Mouse (Mus musculus) subcutaneous adipose tissue, adult 2 months (tissue): ENCODE results near the gene Mtfr1l. TPM values are rescaled to one million over a fixed set of nuclear protein-coding genes. Genes with fewer than 3 reads are reported as not detected.

ENCODE experiments used
- polyA plus RNA-seq: library from polyadenylated mRNA; depleted of rRNA; stranded (reverse); fragments of >200 nt; gene quantifications from 2 replicates; pipeline ENCODE4 v1.2.3, GENCODE M21; 2012; ENCODE audit warnings: low replicate concordance; rRNA removed

Mtfr1l gene
- polyA plus RNA-seq = 155 and 174 TPM in 2 replicates

GRCm38 (mm10) chr4:134534932-134535786 is at the start of gene Mtfr1l:
TSS of gene Mtfr1l (minus strand) at chr4:134535387.

GRCm38 (mm10) chr4:134551494-134552316 is 16.5 kb upstream of the Mtfr1l start, which contains the start of gene Selenon:
TSS of gene Selenon (minus strand) at chr4:134552166.

GRCm38 (mm10) chr4:134510845-134511411 is 24.3 kb downstream of the Mtfr1l start, which contains the start of gene Aunip:
TSS of gene Aunip (plus strand) at chr4:134510999.

GRCm38 (mm10) chr4:134496595-134497210 is 38.5 kb downstream of the Mtfr1l start, which contains the start of gene Paqr7:
TSS of gene Paqr7 (plus strand) at chr4:134496697.

Other genes with a start within 250 kb of the Mtfr1l start
- gene Pdik1l, start 247.5 kb downstream of the Mtfr1l start, polyA plus RNA-seq = 4.9 and 8.5 TPM in 2 replicates
- gene Trim63, start 220.3 kb downstream of the Mtfr1l start, polyA plus RNA-seq = 0.60 TPM in 1 of 2 replicates, not detected in the other
- 0.11 and 0.46 TPM in 2 replicates for gene Slc30a2, start 192.2 kb downstream of the Mtfr1l start, polyA plus RNA-seq
- gene Extl1, start 151.5 kb downstream of the Mtfr1l start, polyA plus RNA-seq = 0.20 and 0.82 TPM in 2 replicates
- gene Pafah2, start 139.1 kb downstream of the Mtfr1l start, polyA plus RNA-seq = 25.4 and 27.1 TPM in 2 replicates
- gene Stmn1, start 67.1 kb downstream of the Mtfr1l start, polyA plus RNA-seq = 4.7 and 11.7 TPM in 2 replicates
- gene Paqr7, start 38.7 kb downstream of the Mtfr1l start, polyA plus RNA-seq = 21.2 and 66.3 TPM in 2 replicates
- 0.23 and 0.71 TPM in 2 replicates for gene Aunip, start 24.4 kb downstream of the Mtfr1l start, polyA plus RNA-seq
- 35.7 and 65.0 TPM in 2 replicates for gene Selenon, start 16.8 kb upstream of the Mtfr1l start, polyA plus RNA-seq
- 6.9 and 14.0 TPM in 2 replicates for gene Man1c1, start 168.9 kb upstream of the Mtfr1l start, polyA plus RNA-seq
- 20.2 and 24.8 TPM in 2 replicates for gene Ldlrap1, start 232.6 kb upstream of the Mtfr1l start, polyA plus RNA-seq